In genomic region chr17:47177671-47178246, GRCm38 (mm10) we compare ENCODE assay signal across 10 mouse cellular contexts.
DNase-seq lines count a peak whose midpoint lies in the region; ATAC-seq lines count a peak whose summit lies in the region.
"Had no signal": no experiment of that assay in that cellular context is flagged by ENCODE, and none has a peak within 500 bp of the region (broad histone marks: within the 10 kb centered on the region; RNA-seq: fewer than 3 reads in every experiment).

No protein-coding gene starts in this region.

- 82% methylated on average over 8 of the region's 8 CpGs for WGBS in heart, embryonic 10.5 days
- WGBS in lung, embryonic 16.5 days: 77% methylated on average over 8 of the region's 8 CpGs
- WGBS in embryonic facial prominence, embryonic 14.5 days: 61% methylated on average over 8 of the region's 8 CpGs

- no peaks in the 10 kb centered on the region for H3K9me3 ChIP-seq in heart, embryonic 10.5 days
- no peaks in the 10 kb centered on the region for H3K9me3 ChIP-seq in lung, embryonic 16.5 days (ENCODE audit: control insufficient read depth, low read length)
- no peaks in the 10 kb centered on the region for H3K9me3 ChIP-seq in embryonic facial prominence, embryonic 14.5 days (ENCODE audit: control insufficient read depth, low read length)
- H3K9me3 ChIP-seq: midbrain, embryonic 12.5 days had no signal

- peaks cover 4% of the 10 kb centered on the region; the same call in 1 of the 2 replicates for H3K36me3 ChIP-seq in heart, embryonic 10.5 days
- no peaks in the 10 kb centered on the region for H3K36me3 ChIP-seq in lung, embryonic 16.5 days (ENCODE audit: control insufficient read depth, insufficient read depth, low read length)
- H3K36me3 ChIP-seq in embryonic facial prominence, embryonic 14.5 days (ENCODE audit: control insufficient read depth, insufficient read depth, low read length): no peaks in the 10 kb centered on the region

- H3K4me3 ChIP-seq in heart, embryonic 10.5 days: no peak overlapping the region
- no peak overlapping the region for H3K4me3 ChIP-seq in lung, embryonic 16.5 days (ENCODE audit: low read length)
- H3K4me3 ChIP-seq in embryonic facial prominence, embryonic 14.5 days (ENCODE audit: low read depth, low read length): no peak overlapping the region
- H3K4me3 ChIP-seq: midbrain, embryonic 12.5 days had no signal

- no peak overlapping the region for H3K9ac ChIP-seq in lung, embryonic 16.5 days (ENCODE audit: low read length)
- no peak overlapping the region for H3K9ac ChIP-seq in embryonic facial prominence, embryonic 14.5 days (ENCODE audit: low read depth, low read length)
- H3K9ac ChIP-seq: midbrain, embryonic 12.5 days had no signal

- H3K4me2 ChIP-seq in lung, embryonic 16.5 days (ENCODE audit: low read depth, low read length): no peak overlapping the region
- H3K4me2 ChIP-seq in embryonic facial prominence, embryonic 14.5 days (ENCODE audit: low read depth, low read length): no peak overlapping the region
- H3K4me2 ChIP-seq: midbrain, embryonic 12.5 days had no signal

- H3K4me1 ChIP-seq in heart, embryonic 10.5 days: peaks cover 61% of the 10 kb centered on the region
- peaks cover 59% of the 10 kb centered on the region for H3K4me1 ChIP-seq in lung, embryonic 16.5 days (replicated peaks; ENCODE audit: control insufficient read depth, insufficient read depth, low read length)
- H3K4me1 ChIP-seq in embryonic facial prominence, embryonic 14.5 days (ENCODE audit: control insufficient read depth, insufficient read depth, low read length): peaks cover 22% of the 10 kb centered on the region

- no peaks in the 10 kb centered on the region for H3K27me3 ChIP-seq in heart, embryonic 10.5 days (ENCODE audit: insufficient read depth, poor library complexity, severe bottlenecking)
- no peaks in the 10 kb centered on the region for H3K27me3 ChIP-seq in lung, embryonic 16.5 days (ENCODE audit: control insufficient read depth, insufficient read depth, low read depth, low read length)
- no peaks in the 10 kb centered on the region for H3K27me3 ChIP-seq in embryonic facial prominence, embryonic 14.5 days (replicated peaks; ENCODE audit: control insufficient read depth, insufficient read depth, low read length)
- H3K27me3 ChIP-seq: midbrain, embryonic 12.5 days had no signal

- DNase-seq in heart, embryonic 10.5 days (ENCODE audit: low spot score): no peak
- no peak for DNase-seq in heart, adult 18-20 months
- no peak for DNase-seq in lung, postnatal 10 days
- DNase-seq in embryonic facial prominence, embryonic 14.5 days (ENCODE audit: low spot score): peak; percentile 83
- DNase-seq in heart, adult 11 months: no peak
- no peak for DNase-seq in natural killer cell, adult 2 months (ENCODE audit: low spot score in 2 of 2)
- DNase-seq: gastrocnemius, postnatal 25 days had no signal

- ATAC-seq in lung, embryonic 16.5 days (ENCODE audit: low read depth): no peak
- peak; percentile 81 for ATAC-seq in embryonic facial prominence, embryonic 14.5 days (ENCODE audit: low read depth)
- ATAC-seq in megakaryocyte, adult 5-6 weeks (ENCODE audit: poor library complexity, severe bottlenecking): peak; percentile 29

- H3K27ac ChIP-seq in heart, embryonic 10.5 days: peak overlapping the region; percentile 23; the same call in 1 of the 2 replicates
- H3K27ac ChIP-seq in lung, embryonic 16.5 days (ENCODE audit: low read length): peak overlapping the region; percentile 91
- H3K27ac ChIP-seq in embryonic facial prominence, embryonic 14.5 days (replicated peaks; ENCODE audit: low read depth, low read length): peak overlapping the region; percentile 67
- H3K27ac ChIP-seq: midbrain, embryonic 12.5 days had no signal

Comparison
In these comparisons a context has a peak if more than half of its experiments do, and no peak if none do; other contexts are left out.
1. H3K27ac ChIP-seq: peak in every context shown above with its lines; median percentile 91 in lung, embryonic 16.5 days; 67 in embryonic facial prominence, embryonic 14.5 days; 23 in heart, embryonic 10.5 days.